Mouse (Mus musculus) erythroblast, embryonic 14.5 days (primary cell): ENCODE results near the gene Acyp1.

Source experiments
- GATA1 ChIP-seq: IDR thresholded peaks from 2 replicates; pipeline ENCODE4 v1.6.1; 2012; ENCODE audit warnings: low read length, inconsistent platforms, mixed read lengths
- TAL1 ChIP-seq: IDR thresholded peaks from 3 replicates; pipeline ENCODE4 v1.6.1; 2012; ENCODE audit warnings: low read length, inconsistent platforms, mixed read lengths

DNA sequence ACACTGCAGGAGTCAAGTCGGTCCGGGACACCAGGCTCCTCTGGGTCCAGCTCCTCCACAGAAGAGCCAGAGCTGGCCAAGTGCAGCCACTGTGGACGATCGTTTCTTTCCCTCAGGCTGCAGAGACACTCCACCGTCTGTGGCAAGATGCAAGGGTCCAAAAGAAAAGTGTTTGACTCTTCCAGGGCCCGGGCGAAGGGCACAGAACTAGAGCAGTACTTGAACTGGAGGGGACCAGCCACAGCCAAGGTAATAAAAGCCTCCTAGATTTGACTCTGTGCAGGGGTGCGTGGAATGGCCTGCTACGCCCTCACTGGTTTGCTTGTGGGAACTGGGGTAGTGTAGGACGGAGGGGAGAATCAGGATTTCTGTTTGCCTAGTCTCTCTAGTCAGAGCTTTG is 2.4 kb upstream of the Acyp1 start:
- TF ChIP-seq GATA1: no peak
- TF ChIP-seq TAL1: no peak
